Mouse (Mus musculus): ENCODE results near the gene Avpi1.

The Avpi1 gene

GRCm38 (mm10) chr19:42128787-42129508, at the start of gene Avpi1:
Gene Avpi1, minus strand, starts transcription at chr19:42129059.
- DNase-seq, result peak; percentile 100

- DNase-seq, result no peak
Observed at GRCm38 (mm10) chr19:42177461-42177860, 48.6 kb upstream of the Avpi1 start.

- DNase-seq, result no peak
Observed at GRCm38 (mm10) chr19:42176841-42177240, 48.0 kb upstream of the Avpi1 start.

GRCm38 (mm10) chr19:42170025-42170969, 41.4 kb upstream of the Avpi1 start:
- peak; percentile 97 for DNase-seq

GRCm38 (mm10) chr19:42169322-42169975, 40.6 kb upstream of the Avpi1 start:
- peak; percentile 73 for DNase-seq

GRCm38 (mm10) chr19:42167489-42167888, 38.6 kb upstream of the Avpi1 start:
- peak; percentile 50 for DNase-seq

GRCm38 (mm10) chr19:42166766-42167165, 37.9 kb upstream of the Avpi1 start:
- DNase-seq, result no peak

GRCm38 (mm10) chr19:42166130-42166529, 37.3 kb upstream of the Avpi1 start:
- peak; percentile 77 for DNase-seq

- DNase-seq, result no peak
Observed at GRCm38 (mm10) chr19:42164188-42164587, 35.3 kb upstream of the Avpi1 start.

- no peak for DNase-seq
Observed at GRCm38 (mm10) chr19:42163764-42164163, 34.9 kb upstream of the Avpi1 start, which contains the start of gene Zfyve27. Gene Zfyve27, plus strand, starts transcription at chr19:42163951.

- no peak for DNase-seq
Observed at GRCm38 (mm10) chr19:42158246-42159017, 29.6 kb upstream of the Avpi1 start.

- no peak for DNase-seq
Observed at GRCm38 (mm10) chr19:42157493-42158237, 28.8 kb upstream of the Avpi1 start.

GRCm38 (mm10) chr19:42151990-42152389, 23.1 kb upstream of the Avpi1 start:
- DNase-seq, result peak; percentile 90

- DNase-seq, result no peak
Observed at GRCm38 (mm10) chr19:42148569-42148860, 19.7 kb upstream of the Avpi1 start.

GRCm38 (mm10) chr19:42147769-42148568, 19.1 kb upstream of the Avpi1 start:
- DNase-seq, result peak; percentile 78

- DNase-seq, result peak; percentile 72
Observed at GRCm38 (mm10) chr19:42147170-42147768, 18.4 kb upstream of the Avpi1 start, which contains the start of gene Marveld1. Gene Marveld1, plus strand, starts transcription at chr19:42147400.

GRCm38 (mm10) chr19:42146276-42147010, 17.6 kb upstream of the Avpi1 start:
- DNase-seq, result peak; percentile 40

- no peak for DNase-seq
Observed at GRCm38 (mm10) chr19:42145731-42146130, 16.9 kb upstream of the Avpi1 start.

- no peak for DNase-seq
Observed at GRCm38 (mm10) chr19:42145210-42145609, 16.4 kb upstream of the Avpi1 start.
